Mouse (Mus musculus): ENCODE results near the gene Mul1. TPM values are rescaled to one million over a fixed set of nuclear protein-coding genes. Genes with fewer than 3 reads are reported as not detected.

Gene Mul1
- polyA plus RNA-seq, 1 experiment from 2014 or later: 20.7 TPM

- no peak overlapping the region for H3K4me3 ChIP-seq
- H3K27me3 ChIP-seq (ENCODE audit: low read depth, poor library complexity, severe bottlenecking): peaks cover 45% of the 10 kb centered on the region
- no peak for DNase-seq (ENCODE audit: low spot score)
- no peak overlapping the region for H3K27ac ChIP-seq
- no peaks in the 10 kb centered on the region for H3K36me3 ChIP-seq
- no peaks in the 10 kb centered on the region for H3K9me3 ChIP-seq (replicated peaks)
- H3K4me1 ChIP-seq: peaks cover 31% of the 10 kb centered on the region
- WGBS: 18% methylated on average over 7 of the region's 7 CpGs
Measured at GRCm38 (mm10) chr4:138469080-138469479, 34.6 kb downstream of the Mul1 start.

DNA sequence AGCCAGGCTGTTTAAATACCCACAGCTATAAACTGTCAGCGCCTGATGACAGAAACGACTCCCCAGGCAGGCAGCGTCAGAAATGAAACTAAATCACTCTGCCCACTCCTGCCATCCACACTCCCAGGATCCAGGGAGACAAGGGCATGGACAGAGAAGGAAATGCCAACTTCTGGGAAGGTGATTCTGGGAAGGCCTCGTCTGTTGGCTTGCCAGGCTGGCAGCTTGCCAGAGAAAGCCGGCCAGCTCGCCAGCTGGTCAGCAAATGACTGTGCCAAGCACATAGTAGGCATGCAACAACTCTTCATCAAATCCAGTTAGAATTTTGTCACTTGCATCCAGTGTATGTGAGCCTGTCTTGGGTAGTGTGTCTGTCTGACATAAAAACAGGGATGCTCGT is 36.8 kb downstream of the Mul1 start:
- Histone ChIP-seq H3K4me3 (no peak overlapping the region), H3K36me3 (no peaks in the 10 kb centered on the region), H3K27me3 (ENCODE audit: low read depth, poor library complexity, severe bottlenecking) (peaks cover 39% of the 10 kb centered on the region), H3K9me3 (replicated peaks) (no peaks in the 10 kb centered on the region), H3K4me1 (peaks cover 11% of the 10 kb centered on the region), H3K27ac (no peak overlapping the region)
- 72% methylated on average over 7 of the region's 7 CpGs for WGBS
- no peak for DNase-seq (ENCODE audit: low spot score)

- Histone ChIP-seq H3K36me3 (no peaks in the 10 kb centered on the region), H3K9me3 (replicated peaks) (no peaks in the 10 kb centered on the region), H3K4me1 (no peaks in the 10 kb centered on the region; the same call in 1 of the 2 replicates), H3K4me3 (no peak overlapping the region), H3K27me3 (ENCODE audit: low read depth, poor library complexity, severe bottlenecking) (peaks cover 23% of the 10 kb centered on the region), H3K27ac (no peak overlapping the region)
- 83% methylated on average over 7 of the region's 7 CpGs for WGBS
- DNase-seq (ENCODE audit: low spot score): no peak
Measured at GRCm38 (mm10) chr4:138479595-138479994, 45.1 kb downstream of the Mul1 start.

DNA sequence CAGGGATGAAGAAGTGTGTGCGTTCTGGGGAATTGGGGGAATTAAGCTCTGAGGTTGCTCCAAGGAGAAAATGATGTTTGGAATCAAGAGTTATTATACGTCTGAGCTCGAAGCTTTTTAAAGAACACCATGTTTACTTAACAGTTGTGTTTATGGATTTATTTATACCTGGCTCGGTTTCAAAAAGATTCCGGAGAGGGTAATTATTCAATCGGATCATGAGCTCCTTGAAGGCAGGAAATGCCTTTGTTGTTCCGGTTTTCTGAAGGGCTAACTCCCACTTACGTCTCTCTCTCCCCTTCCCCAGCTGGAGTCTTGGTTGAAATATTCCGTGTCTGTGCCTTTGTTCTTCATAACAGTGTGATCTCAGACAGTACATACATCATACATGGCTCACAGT is 46.5 kb downstream of the Mul1 start:
- H3K36me3 ChIP-seq: no peaks in the 10 kb centered on the region
- no peak overlapping the region for H3K27ac ChIP-seq
- no peak overlapping the region for H3K4me3 ChIP-seq
- DNase-seq (ENCODE audit: low spot score): no peak
- WGBS: 60% methylated on average over 9 of the region's 9 CpGs
- peaks cover 15% of the 10 kb centered on the region for H3K27me3 ChIP-seq (ENCODE audit: low read depth, poor library complexity, severe bottlenecking)
- no peaks in the 10 kb centered on the region for H3K9me3 ChIP-seq (replicated peaks)
- no peaks in the 10 kb centered on the region; the same call in 1 of the 2 replicates for H3K4me1 ChIP-seq

GRCm38 (mm10) chr4:138482721-138483120 is 48.2 kb downstream of the Mul1 start:
- DNase-seq (ENCODE audit: low spot score): no peak
- no peak overlapping the region for H3K4me3 ChIP-seq
- H3K4me1 ChIP-seq: no peaks in the 10 kb centered on the region
- H3K36me3 ChIP-seq: no peaks in the 10 kb centered on the region
- no peak overlapping the region for H3K27ac ChIP-seq
- H3K27me3 ChIP-seq (ENCODE audit: low read depth, poor library complexity, severe bottlenecking): no peaks in the 10 kb centered on the region
- WGBS: 73% methylated on average over 8 of the region's 8 CpGs
- no peaks in the 10 kb centered on the region for H3K9me3 ChIP-seq (replicated peaks)

GRCm38 (mm10) chr4:138488241-138488640 is 53.8 kb downstream of the Mul1 start:
- Histone ChIP-seq H3K36me3 (no peaks in the 10 kb centered on the region), H3K4me1 (peaks cover 9% of the 10 kb centered on the region), H3K27me3 (ENCODE audit: low read depth, poor library complexity, severe bottlenecking) (peaks cover 10% of the 10 kb centered on the region; the same call in 1 of the 2 replicates), H3K9me3 (replicated peaks) (no peaks in the 10 kb centered on the region), H3K27ac (no peak overlapping the region), H3K4me3 (no peak overlapping the region)
- DNase-seq (ENCODE audit: low spot score): no peak
- 60% methylated on average over 8 of the region's 8 CpGs for WGBS

- peaks cover 35% of the 10 kb centered on the region for H3K27me3 ChIP-seq (ENCODE audit: low read depth, poor library complexity, severe bottlenecking)
- peaks cover 29% of the 10 kb centered on the region for H3K4me1 ChIP-seq
- H3K9me3 ChIP-seq (replicated peaks): no peaks in the 10 kb centered on the region
- no peak for DNase-seq (ENCODE audit: low spot score)
- H3K36me3 ChIP-seq: no peaks in the 10 kb centered on the region
- WGBS: 81% methylated on average over 4 of the region's 4 CpGs
- H3K27ac ChIP-seq: no peak overlapping the region
- H3K4me3 ChIP-seq: no peak overlapping the region
Measured at GRCm38 (mm10) chr4:138491088-138491487, 56.6 kb downstream of the Mul1 start.

Other genes with a start within 250 kb of the Mul1 start
- gene Hp1bp3, start 218.4 kb upstream of the Mul1 start, polyA plus RNA-seq (2016; fragmentation: Nextera tagmentation; extraction: Ambion mirVana): 134 and 163 TPM in 2 replicates
- gene Sh2d5, start 184.3 kb upstream of the Mul1 start, polyA plus RNA-seq (2016; fragmentation: Nextera tagmentation; extraction: Ambion mirVana): 2.0 and 3.5 TPM in 2 replicates
- gene Kif17, start 184.2 kb upstream of the Mul1 start, polyA plus RNA-seq (2016; fragmentation: Nextera tagmentation; extraction: Ambion mirVana): 0.20 and 0.99 TPM in 2 replicates
- 311 and 314 TPM in 2 replicates for gene Ddost, start 129.9 kb upstream of the Mul1 start, polyA plus RNA-seq (2016; fragmentation: Nextera tagmentation; extraction: Ambion mirVana)
- gene Pink1, start 108.4 kb upstream of the Mul1 start, polyA plus RNA-seq (2016; fragmentation: Nextera tagmentation; extraction: Ambion mirVana): 23.9 and 32.8 TPM in 2 replicates
- 4.1 and 4.9 TPM in 2 replicates for gene Cda, start 66.7 kb upstream of the Mul1 start, polyA plus RNA-seq (2016; fragmentation: Nextera tagmentation; extraction: Ambion mirVana)
- gene Fam43b, start 38.1 kb upstream of the Mul1 start, polyA plus RNA-seq (2016; fragmentation: Nextera tagmentation; extraction: Ambion mirVana): not detected in 2 replicates
- 0.55 and 0.60 TPM in 2 replicates for gene Camk2n1, start 19.6 kb downstream of the Mul1 start, polyA plus RNA-seq (2016; fragmentation: Nextera tagmentation; extraction: Ambion mirVana)
- 0.14 and 0.18 TPM in 2 replicates for gene Vwa5b1, start 201.2 kb downstream of the Mul1 start, polyA plus RNA-seq (2016; fragmentation: Nextera tagmentation; extraction: Ambion mirVana)